Mouse (Mus musculus): ENCODE results near the gene Rad51d. TPM values are rescaled to one million over a fixed set of nuclear protein-coding genes. Genes with fewer than 3 reads are reported as not detected.
"Not testable (repeated sequence)": the region's sequence is repeated elsewhere in the genome, so short reads cannot be mapped to it uniquely, and the experiment has no call there.

The Rad51d gene
- 10 to 100 TPM; 11.1 to 11.3 TPM for total RNA-seq (2021)

DNA sequence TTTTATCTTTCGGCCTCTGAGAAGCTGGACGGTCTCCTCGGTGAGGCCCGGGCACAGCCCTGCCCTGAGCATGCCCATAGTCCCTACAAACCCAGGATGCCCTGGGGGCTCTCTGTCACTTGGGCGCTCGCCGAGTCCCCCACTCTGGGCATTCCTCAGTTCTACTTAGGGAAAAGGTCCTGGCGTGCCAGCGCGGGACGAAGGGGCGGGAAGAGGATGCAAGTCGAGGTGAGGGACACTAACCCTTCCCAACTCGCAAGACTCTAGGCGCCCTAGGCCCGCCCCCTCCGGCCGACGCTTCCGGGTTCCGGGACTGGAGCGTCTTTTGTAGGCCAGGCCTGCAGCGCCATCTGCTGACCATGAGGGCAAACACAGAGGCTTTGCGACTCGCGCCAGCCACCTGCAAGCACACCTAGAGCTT lies at the start of gene Rad51d:
Gene Rad51d, minus strand, starts transcription at position 273 of the 421 bp plus-strand sequence.
- intact Hi-C loops (cut with DNase I) = loop anchor here (2.0 to 5.0 kb wide), 5 partner anchors 278 to 894 kb away; no protein-coding TSS in a partner anchor
- peak; percentile 87 to 95 for DNase-seq (ENCODE audit: extremely low spot score in 1 of 2, low spot score in 2 of 2)

DNA sequence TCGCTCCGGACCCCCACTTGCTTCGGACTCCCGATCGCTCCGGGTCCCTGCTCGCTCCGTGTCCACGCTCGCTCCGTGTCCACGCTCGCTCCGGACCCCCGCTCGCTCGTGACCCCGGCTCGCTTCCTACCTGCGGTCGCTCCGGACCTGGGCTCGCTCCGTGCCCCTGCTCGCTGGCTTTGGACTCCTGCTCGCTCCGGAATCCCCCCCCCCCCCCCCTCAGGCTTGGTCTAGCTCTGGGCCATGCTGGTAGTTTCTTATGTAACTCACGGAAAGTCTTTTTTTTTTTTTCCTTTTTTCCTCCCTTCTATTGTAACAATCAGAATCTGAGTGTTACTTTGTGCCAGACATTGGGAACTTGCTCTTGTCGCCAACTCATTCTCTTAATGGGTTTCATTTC lies 42.8 kb upstream of the Rad51d start:
- DNase-seq (ENCODE audit: extremely low spot score in 1 of 2, low spot score in 2 of 2) = no peak
- intact Hi-C loops (cut with DNase I) = no loop called here

DNA sequence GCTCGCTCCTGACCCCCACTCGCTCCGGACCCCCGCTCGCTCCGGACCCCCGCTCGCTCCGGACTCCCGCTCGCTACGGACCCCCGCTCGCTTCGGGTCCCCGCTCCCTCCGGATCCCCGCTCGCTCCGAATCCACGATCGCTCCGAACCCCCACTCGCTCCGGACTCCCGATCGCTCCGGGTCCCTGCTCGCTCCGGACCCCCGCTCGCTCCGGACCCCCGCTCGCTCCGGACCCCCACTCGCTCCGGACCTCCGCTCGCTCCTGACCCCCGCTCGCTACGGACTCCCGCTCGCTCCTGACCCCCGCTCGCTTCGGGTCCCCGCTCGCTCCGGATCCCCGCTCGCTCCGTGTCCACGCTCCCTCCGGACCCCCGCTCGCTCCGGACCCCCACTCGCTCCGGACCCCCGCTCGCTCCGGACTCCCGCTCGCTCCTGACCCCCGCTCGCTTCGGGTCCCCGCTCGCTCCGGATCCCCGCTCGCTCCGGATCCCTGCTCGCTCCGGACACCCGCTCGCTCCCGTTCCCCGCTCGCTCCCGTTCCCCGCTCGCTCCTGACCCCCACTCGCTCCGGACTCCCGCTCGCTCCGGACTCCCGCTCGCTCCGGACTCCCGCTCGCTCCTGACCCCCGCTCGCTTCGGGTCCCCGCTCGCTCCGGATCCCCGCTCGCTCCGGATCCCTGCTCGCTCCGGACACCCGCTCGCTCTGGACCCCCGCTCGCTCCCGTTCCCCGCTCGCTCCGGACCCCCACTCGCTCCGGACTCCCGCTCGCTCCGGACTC lies 41.4 kb upstream of the Rad51d start:
- DNase-seq (ENCODE audit: extremely low spot score in 1 of 2, low spot score in 2 of 2) = peak in 1 of 2 experiments; percentile 60
- intact Hi-C loops (cut with DNase I) = not testable (repeated sequence)

DNA sequence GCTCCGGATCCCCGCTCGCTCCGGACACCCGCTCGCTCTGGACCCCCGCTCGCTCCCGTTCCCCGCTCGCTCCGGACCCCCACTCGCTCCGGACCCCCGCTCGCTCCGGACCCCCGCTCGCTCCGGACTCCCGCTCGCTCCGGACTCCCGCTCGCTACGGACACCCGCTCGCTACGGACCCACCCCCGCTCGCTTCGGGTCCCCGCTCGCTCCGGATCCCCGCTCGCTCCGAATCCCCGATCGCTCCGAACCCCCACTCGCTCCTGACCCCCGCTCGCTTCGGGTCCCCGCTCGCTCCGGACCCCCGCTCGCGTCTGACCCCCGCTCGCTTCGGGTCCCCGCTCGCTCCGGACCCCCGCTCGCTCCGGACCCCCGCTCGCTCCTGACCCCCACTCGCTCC lies 40.7 kb upstream of the Rad51d start:
- peak in 1 of 2 experiments; percentile 51 for DNase-seq (ENCODE audit: extremely low spot score in 1 of 2, low spot score in 2 of 2)
- intact Hi-C loops (cut with DNase I) = not testable (repeated sequence)

DNA sequence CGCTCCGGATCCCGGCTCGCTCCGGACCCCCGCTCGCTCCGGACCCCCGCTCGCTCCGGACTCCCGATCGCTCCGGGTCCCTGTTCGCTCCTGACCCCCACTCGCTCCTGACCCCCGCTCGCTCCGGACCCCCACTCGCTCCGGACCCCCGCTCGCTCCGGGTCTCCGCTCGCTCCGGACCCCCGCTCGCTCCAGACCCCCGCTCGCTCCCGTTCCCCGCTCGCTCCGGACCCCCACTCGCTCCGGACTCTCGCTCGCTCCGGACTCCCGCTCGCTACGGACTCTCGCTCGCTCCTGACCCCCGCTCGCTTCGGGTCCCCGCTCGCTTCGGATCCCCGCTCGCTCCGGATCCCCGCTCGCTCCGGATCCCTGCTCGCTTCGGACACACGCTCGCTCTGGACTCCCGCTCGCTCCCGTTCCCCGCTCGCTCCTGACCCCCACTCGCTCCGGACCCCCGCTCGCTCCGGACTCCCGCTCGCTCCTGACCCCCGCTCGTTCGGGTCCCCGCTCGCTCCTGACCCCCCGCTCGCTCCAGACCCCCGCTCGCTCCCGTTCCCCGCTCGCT lies 40.1 kb upstream of the Rad51d start:
- intact Hi-C loops (cut with DNase I) = not testable (repeated sequence)

DNA sequence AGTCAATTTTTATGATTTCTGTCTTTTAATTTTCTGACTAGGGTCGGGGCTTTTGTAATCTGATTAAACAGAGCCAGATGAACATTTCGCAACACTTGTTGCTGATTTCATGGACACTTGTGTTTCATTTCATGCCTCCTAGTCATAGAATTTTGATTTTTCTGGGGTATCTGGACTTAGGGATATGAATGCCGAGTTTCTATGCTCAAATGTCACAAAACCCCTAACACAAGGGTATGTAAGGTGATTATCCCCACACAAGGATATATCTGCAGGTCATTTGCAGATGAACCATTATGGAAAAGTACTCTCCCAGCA lies 39.2 kb upstream of the Rad51d start:
- DNase-seq (ENCODE audit: extremely low spot score in 1 of 2, low spot score in 2 of 2) = no peak
- intact Hi-C loops (cut with DNase I) = no loop called here

More for the DNA sequence above, 40.1 kb upstream of the Rad51d start:
- peak in 1 of 2 experiments; percentile 77 for DNase-seq (ENCODE audit: extremely low spot score in 1 of 2, low spot score in 2 of 2)

DNA sequence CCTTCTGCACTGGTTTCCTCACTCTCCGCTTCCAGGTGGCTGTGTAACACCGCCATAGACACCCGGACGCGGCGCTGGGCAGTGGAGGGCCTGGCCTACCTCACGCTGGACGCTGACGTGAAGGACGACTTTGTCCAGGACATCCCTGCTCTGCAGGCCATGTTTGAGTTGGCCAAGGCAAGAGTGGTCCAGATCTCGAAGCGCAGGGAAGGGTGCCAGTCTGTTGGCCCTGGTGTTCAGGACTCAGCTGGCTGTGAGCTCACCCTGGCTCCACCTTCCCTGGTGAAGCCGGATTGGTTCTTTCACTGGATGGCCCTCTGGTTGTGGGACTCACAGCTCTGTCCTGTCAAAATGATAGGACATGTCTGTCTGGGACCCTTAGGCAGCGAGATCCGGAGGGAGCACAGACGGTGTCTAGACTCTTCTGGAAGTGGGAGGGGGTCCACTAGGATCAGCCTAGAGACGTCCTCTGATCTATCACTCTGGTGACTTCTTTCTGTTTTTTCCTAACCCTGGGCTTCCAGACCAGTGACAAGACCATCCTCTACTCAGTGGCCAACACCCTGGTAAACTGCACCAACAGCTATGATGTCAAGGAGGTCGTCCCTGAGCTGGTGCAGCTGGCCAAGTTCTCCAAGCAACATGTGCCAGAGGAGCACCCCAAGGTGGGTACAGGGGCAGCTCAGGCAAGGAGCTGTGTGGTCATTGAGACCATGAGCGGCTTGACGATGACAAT lies 38.7 kb upstream of the Rad51d start:
- DNase-seq (ENCODE audit: extremely low spot score in 1 of 2, low spot score in 2 of 2) = no peak
- intact Hi-C loops (cut with DNase I) = no loop called here

DNA sequence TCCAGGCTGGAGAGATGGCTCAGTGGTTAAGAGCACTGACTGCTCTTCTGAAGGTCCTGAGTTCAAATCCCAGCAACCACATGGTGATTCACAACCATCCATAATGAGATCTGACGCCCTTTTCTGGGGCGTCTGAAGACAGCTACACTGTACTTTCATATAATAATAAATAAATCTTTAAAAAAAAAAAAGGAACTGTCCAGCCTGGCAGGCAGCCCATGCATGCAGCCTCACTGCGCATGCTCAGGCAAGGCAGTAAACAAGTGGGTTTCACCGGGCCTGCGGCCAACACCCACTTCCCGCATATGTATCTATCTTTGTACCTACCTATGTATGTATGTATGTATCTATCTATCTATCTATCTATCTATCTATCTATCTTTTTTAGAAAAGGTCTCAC lies 33.5 kb upstream of the Rad51d start:
- intact Hi-C loops (cut with DNase I) = not testable (repeated sequence)

DNA sequence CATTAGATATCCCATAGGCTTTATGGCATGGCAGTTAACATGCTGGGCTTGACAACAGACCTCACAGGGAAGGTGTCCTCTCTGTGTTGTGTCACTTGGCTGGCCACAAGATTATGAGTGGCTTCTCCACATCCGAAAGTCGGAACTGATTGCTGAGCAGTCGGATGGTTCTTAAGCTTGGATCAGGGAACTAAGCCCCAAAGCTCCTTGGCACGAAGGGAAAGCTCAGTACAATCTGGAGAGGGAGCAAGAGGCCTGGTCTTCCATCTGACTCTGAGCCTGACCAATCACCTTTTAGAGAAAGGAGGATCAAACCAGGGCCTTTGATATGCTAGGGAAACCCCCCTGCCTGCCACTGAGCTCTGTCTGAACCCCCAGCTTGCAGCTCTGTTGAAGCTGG lies 31.3 kb upstream of the Rad51d start:
- intact Hi-C loops (cut with DNase I) = no loop called here
- no peak for DNase-seq (ENCODE audit: extremely low spot score in 1 of 2, low spot score in 2 of 2)

More for the DNA sequence above, 33.5 kb upstream of the Rad51d start:
- not testable (repeated sequence) for DNase-seq (ENCODE audit: extremely low spot score in 1 of 2, low spot score in 2 of 2)

DNA sequence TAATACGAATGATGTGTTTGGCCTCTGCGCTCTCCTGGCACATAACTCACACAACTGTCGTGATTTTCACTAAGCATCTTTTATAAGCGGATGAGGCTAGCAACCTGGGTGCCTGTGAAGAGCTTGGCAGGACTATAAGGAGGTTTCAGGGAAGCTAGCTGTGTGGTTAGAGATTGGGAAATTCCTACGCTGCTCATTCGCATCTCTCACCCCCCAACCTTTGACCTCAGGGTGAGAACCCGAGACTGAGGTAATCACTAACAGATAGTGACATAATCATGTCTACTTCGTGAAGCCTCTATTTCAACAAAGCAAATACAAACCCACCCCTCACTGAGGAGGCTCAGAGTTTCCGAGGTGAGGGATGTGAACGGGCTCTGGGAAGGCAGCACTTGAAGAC lies 30.4 kb upstream of the Rad51d start:
- intact Hi-C loops (cut with DNase I) = no loop called here
- no peak for DNase-seq (ENCODE audit: extremely low spot score in 1 of 2, low spot score in 2 of 2)

DNA sequence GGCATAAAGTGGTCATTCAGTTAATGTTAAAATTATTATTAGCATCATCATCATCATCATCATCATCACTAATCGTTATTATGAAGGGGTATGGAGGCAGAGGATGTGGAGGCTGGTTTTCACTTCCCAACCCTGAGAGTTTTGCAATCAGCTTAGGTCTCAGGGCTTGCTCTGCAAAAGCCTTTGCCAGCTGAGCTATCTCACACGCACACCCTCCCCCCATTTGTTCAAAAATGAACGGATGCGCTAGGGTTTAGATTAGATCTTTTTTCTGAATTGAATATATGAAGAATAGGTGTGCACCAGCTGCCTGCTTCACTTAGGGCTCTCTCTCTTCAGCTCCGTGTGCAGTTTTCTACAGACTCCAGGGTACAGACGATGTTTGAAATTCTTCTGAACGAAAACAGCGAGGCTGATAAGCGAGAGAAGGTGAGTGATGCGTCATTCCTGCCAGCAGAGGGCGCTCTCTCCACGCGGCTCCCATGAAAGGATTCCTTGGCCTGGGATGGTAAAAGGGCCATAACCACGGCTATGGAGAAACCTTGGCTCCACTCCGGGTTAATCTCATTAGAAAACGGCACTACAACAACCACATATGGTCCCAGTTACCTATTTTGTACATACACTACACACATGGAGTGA lies 24.4 kb upstream of the Rad51d start:
- intact Hi-C loops (cut with DNase I) = loop anchor here (1.0 to 10.0 kb wide), 3 partner anchors 42 to 350 kb away; no protein-coding TSS in a partner anchor
- peak; percentile 71 to 77 for DNase-seq (ENCODE audit: extremely low spot score in 1 of 2, low spot score in 2 of 2)

DNA sequence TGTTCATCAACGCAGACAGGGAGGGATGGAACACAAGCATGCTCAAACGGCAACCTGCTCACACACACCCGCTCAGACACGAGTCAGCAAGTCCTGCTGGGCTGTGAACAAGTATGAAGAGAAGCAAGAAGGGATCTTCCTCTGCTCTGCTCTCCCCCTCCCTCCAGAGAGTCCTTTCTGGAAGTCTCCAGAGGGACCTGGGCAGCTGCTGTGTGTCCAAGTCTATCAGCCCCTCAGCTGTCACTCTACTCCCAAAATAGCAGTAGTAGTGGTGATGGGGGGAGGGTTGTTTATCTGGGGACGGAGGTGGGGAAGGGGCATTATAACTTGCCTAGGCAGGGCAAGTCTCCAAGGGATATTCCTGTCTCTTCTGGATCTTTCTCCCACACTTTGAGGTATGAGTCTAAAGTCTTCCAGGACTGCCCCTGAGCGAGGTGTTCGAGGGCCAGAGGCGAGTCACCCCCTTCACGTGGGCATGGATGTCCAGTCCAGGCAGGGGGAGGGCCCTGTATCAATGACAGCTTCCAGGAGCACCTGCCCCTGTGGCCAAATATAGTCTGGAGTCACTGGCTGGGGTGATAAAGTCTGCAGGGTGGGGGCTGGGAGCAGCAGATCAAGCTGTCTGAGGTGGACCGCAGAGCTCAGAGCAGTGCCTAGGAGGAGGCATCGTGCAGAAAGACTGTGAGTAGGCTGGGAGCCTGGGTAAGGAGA lies 20.4 kb upstream of the Rad51d start:
- DNase-seq (ENCODE audit: extremely low spot score in 1 of 2, low spot score in 2 of 2) = no peak
- intact Hi-C loops (cut with DNase I) = loop anchor here (10.0 kb wide), 1 partner anchor 354 kb away; no protein-coding TSS in a partner anchor

DNA sequence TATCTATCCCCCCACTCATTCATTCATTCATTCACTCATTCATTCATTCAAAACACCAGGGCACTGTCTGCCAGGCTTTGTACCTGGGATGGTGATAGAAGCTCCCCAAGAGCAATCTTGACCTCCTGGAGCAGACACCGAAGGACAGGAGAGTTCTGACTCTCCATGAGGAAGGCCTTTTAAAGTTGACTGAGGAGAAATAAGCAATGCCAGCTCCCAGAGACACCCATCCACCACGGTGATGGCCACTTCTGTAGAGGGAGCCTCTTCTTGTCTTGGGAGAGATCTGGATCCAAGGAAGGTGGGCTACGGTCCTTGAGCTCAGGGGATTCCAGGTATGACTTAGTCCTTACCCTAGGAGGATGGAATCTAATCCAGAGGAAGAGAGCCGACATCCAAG lies 19.8 kb upstream of the Rad51d start, which contains the start of gene Unc45b:
Gene Unc45b, plus strand, starts transcription at position 301 of the 400 bp plus-strand sequence.
- intact Hi-C loops (cut with DNase I) = loop anchor here (10.0 kb wide), 1 partner anchor 355 kb away; no protein-coding TSS in a partner anchor
- no peak for DNase-seq (ENCODE audit: extremely low spot score in 1 of 2, low spot score in 2 of 2)

DNA sequence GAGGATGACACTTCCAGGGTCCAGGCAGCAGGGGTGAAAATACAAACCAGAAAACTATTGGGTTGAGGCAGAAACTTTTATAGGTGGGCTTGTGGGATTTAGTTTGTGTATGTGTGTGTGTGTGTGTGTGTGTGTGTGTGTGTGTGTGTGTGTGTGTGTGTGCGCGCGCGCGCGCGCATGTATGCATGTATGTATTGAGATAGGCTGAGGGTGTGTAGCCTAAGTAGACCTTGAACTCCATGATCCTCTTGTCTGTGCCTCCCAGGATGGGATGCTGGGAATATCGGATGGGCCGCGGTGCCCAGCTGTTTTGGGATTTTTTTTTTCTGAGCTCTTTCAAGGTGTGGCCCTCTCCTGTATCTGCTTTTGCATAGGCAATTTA lies 18.2 kb upstream of the Rad51d start:
- DNase-seq (ENCODE audit: extremely low spot score in 1 of 2, low spot score in 2 of 2) = no peak
- intact Hi-C loops (cut with DNase I) = no loop called here

DNA sequence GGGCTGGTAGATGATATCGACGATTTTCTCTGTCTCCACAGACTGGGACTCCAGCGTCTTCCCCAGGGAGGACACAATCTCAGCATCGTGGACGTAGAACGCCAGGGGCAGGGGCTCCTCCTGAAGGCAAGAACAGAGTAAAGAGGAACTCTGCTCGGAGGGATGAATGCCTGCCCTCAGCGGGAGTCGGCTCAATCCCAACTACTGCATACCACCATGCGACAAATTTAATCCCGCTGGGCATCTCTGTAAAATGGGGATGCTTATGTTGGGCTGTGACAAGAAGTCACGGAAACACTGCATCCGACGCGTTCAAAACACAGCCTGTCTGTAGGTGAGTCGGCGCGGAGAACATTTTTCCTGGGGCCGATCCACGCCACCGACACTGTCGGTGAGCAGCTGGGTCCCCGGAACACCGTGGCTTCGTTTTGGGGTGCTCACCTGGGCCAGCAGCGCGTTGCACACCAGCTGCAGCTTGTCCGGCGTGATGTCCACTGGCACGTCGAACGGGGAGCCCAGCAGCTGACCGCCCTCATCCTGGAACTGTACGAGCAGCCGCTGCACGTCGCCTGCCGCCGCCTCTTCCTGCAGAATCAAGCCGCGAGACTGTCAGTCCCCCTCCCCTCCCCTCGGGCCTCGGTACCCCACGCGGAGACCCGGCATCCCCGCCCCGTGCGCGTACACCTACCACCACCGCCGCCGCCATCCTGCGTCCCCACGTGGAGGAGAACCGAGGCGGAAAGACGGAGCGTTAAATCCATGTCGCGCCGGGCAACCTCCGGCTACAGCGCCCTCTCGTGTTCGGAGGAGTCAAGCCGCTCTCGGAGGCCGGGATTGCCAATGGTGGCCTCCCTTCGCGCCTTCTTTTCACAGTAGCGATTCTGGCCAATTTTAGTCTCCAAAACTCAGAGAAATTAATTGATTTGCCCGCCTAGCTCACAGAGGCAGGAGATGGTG lies 17.5 kb upstream of the Rad51d start, which contains the start of gene Nle1:
Gene Nle1, minus strand, starts transcription at position 761 of the 957 bp plus-strand sequence.
- DNase-seq (ENCODE audit: extremely low spot score in 1 of 2, low spot score in 2 of 2) = peak; percentile 89 to 94
- intact Hi-C loops (cut with DNase I) = no loop called here

DNA sequence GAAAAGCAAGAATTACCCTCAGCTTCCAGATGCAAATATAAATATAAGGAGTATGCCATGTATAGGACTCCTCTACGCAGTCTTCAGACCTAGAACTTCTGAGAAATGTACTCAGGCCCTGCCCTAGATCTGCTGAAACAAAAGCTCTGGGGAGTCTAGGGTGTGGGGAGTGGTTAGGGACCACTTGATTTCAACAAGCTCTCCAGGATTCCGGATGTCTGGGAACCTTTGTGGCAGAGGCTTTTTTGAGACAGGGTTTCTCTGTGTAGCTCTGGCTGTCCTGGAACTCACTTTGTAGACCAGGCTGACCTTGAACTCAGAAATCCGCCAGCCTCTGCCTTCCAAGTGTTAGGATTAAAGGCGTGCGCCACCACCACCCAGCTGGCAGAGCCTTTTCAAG lies 15.4 kb upstream of the Rad51d start:
- DNase-seq (ENCODE audit: extremely low spot score in 1 of 2, low spot score in 2 of 2) = no peak
- intact Hi-C loops (cut with DNase I) = no loop called here

DNA sequence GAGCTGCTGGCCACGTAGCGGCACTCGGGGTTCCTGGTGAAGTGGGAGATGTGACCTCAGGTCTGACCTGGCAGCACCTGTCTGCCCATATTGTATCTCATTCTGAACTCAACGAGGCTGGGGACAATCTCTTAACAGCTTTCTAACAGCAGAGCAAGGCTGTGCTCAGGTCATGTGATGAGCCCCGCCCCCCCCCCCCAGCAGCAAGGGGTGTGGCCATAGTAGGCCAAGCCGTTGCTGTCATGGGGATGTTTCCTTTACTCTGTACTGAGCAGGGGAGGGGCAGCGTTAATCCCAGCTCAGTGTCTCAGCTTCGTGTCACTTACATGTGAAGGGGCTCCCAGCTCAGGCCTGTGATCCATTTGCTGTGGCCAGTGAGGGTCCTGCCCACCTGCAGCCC lies 14.5 kb upstream of the Rad51d start:
- DNase-seq (ENCODE audit: extremely low spot score in 1 of 2, low spot score in 2 of 2) = no peak
- intact Hi-C loops (cut with DNase I) = no loop called here

All from left cerebral cortex, postnatal 10 days (tissue).